Mouse (Mus musculus) B cell, adult (primary cell): ENCODE measurements around the gene Cep131. TPM values are rescaled to one million over a fixed set of nuclear protein-coding genes. Genes with fewer than 3 reads are reported as not detected.

Experiments
- total RNA-seq: library from RNA; stranded (reverse); gene quantifications from 4 replicates; pipeline ENCODE4 v1.2.4, GENCODE M21; 2023; ENCODE audit not compliant: inconsistent age

The Cep131 gene
- 14.4 to 20.4 TPM (median 17.4 TPM) in 4 replicates for total RNA-seq

GRCm38 (mm10) chr11:120086702-120087152, at the start of gene Cep131:
Cep131 (minus strand) TSS chr11:120086827.

GRCm38 (mm10) chr11:120098588-120099511, 12.2 kb upstream of the Cep131 start, which contains the start of the genes Tepsin and Ndufaf8:
Tepsin (minus strand) TSS chr11:120098731.
Ndufaf8 (plus strand) TSS chr11:120098928.

GRCm38 (mm10) chr11:120046553-120047191, 40.0 kb downstream of the Cep131 start, which contains the start of gene Aatk:
Aatk (minus strand) TSS chr11:120047167.

Other genes starting within 250 kb of the Cep131 start
- gene Chmp6, start 173.4 kb downstream of the Cep131 start, total RNA-seq, result 22.9 to 41.6 TPM (median 35.1 TPM) in 4 replicates
- 22.8 to 27.1 TPM (median 24.4 TPM) in 4 replicates for gene Baiap2, start 144.1 kb downstream of the Cep131 start, total RNA-seq
- gene Aatk, start 39.7 kb downstream of the Cep131 start, total RNA-seq, result 0.21 TPM in 1 of 4 replicates, not detected in the others
- gene Tepsin, start 11.9 kb upstream of the Cep131 start, total RNA-seq, result 17.1 to 25.3 TPM (median 18.5 TPM) in 4 replicates
- gene Ndufaf8, start 12.1 kb upstream of the Cep131 start, total RNA-seq, result 26.4 to 49.1 TPM (median 33.9 TPM) in 4 replicates
- gene Slc38a10, start 64.5 kb upstream of the Cep131 start, total RNA-seq, result 95.8 to 106 TPM (median 104 TPM) in 4 replicates
- 0.03 to 0.78 TPM (median 0.25 TPM) in 4 replicates for gene Bahcc1, start 146.1 kb upstream of the Cep131 start, total RNA-seq